Mouse (Mus musculus): Measurements from ENCODE around the gene Lcn9.
"Not testable (repeated sequence)": the region's sequence is repeated elsewhere in the genome, so short reads cannot be mapped to it uniquely, and the experiment has no call there.

The Lcn9 gene

GRCm38 (mm10) chr2:25822806-25823205 is at the start of gene Lcn9:
Gene Lcn9, plus strand, starts transcription at chr2:25823153.
- no peak for DNase-seq (ENCODE audit: low spot score in 2 of 2)

GRCm38 (mm10) chr2:25773507-25773906 is 49.4 kb upstream of the Lcn9 start:
- DNase-seq (ENCODE audit: low spot score in 2 of 2), result no peak

DNA sequence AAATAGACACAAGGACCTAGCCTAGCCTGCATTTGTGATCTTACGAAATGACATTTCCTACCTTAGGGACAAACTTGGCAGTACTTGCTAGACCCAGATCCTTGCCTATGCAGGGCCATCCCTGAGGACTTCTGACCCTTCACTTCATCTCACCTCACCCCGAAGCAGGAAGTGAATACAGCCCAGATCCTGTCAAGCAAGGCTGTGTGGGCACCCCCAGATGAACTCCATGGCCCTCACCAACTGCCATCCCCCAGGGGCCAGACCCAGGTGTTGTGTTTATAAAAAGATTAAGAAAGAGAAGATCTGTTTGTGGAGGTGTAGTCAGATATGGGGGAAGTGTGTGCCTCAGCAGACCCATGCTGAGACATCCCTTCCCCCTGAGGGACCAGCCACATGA is 48.3 kb upstream of the Lcn9 start:
- no peak for DNase-seq (ENCODE audit: low spot score in 2 of 2)

DNA sequence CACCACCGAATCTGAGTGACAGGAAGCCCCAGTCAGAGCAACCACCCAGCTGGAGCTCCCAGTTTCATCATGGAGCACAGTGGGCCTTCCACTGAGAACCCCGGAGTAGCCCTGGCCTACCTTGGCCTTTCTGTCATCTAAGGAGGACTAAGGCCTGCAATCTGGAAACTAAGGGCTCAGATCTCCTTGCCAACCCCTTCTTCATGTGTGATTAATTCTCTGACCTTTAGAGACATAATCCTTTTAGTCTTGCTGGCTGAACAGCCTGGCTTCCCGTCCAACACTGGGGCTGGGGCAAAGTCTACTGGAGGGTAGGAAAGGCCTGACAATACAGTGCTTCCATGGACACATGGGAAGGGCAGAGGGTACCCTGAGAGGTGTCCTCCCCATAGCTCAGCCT is 47.0 kb upstream of the Lcn9 start:
- no peak for DNase-seq (ENCODE audit: low spot score in 2 of 2)

- DNase-seq (ENCODE audit: low spot score in 2 of 2), result no peak
These were observed 46.2 kb upstream of the Lcn9 start, which contains the start of gene Lcn11 for GRCm38 (mm10) chr2:25776717-25777116. Gene Lcn11, plus strand, starts transcription at chr2:25777017.

GRCm38 (mm10) chr2:25779076-25779475 is 43.9 kb upstream of the Lcn9 start:
- no peak for DNase-seq (ENCODE audit: low spot score in 2 of 2)

DNA sequence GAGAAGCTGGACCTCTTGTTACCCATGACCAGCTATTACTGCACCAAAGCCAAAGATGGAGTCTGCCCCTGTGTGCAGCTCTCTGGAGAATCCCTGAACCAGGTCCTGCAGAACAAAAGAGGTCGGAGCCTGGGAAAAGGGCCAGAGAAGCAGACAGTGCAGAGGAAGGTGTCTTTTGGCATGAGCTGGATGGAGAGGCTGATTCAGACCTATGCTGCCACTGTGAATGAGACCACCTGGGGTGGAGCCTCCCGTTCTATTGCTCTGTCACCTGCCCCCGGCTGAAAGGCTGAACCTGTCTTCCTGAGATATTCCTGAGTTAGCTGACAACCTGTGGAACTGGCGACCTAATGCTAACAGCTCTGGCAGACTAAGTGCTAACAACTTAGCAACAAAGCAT is 42.0 kb upstream of the Lcn9 start:
- no peak for DNase-seq (ENCODE audit: low spot score in 2 of 2)

DNA sequence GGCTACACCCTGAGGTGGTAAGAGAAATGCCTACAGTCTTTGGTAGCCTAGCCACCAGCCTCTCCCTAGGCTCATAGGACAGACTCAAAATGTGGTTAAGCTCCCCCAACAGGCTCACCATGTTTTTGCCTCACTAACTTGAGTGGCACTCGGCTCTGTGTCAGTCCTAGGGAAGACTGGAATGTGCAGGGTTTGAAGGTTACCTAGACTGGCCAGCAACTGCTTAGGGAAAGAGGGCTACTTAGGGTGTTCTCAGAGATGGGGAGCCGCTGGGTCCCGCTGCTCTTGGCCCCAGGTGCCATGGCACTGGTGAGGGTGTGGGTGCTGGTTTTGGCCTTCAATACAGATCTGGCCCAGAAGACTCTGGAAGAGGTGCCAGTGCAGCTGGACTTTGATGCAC is 41.0 kb upstream of the Lcn9 start, which contains the start of gene Gm13539:
Gene Gm13539, plus strand, starts transcription at position 301 of the 400 bp plus-strand sequence.
- DNase-seq (ENCODE audit: low spot score in 2 of 2), result no peak

DNA sequence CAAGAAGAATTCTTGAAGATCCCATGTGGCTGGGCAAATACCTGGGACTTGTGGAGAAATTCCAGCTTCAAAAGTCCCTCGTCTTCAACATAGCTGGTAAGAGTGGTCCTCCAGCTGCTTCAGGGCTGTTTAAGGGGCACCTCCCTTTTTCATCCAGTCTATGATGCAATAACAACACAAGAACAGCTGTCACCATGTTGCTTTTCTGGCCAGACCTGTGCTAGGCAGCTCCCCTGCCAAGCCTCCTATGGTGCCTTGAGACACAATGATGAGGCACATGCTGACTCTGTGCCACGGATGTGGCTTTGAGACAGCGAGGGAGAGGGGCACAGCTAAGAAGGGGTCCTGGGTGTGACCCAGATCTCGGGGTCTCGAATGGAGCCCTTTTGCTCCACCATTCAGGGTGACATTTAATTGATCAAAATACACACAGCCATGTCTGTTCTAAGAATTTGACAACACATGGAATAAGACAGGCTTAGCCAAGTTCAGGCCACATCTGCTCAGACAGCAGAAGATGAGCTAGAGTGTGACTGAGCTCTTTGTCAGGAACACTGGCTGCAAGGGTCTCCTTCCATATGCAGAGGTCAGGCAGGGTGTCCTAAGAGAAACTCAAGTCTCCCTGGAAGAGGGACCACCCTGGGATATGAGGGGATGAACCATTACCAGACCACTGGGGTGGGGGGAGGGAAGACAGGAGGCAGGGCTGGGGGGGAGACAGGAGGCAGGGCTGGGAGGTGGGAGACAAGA is 37.2 kb upstream of the Lcn9 start:
- DNase-seq (ENCODE audit: low spot score in 2 of 2), result no peak

- DNase-seq (ENCODE audit: low spot score in 2 of 2), result no peak
These were observed 33.9 kb upstream of the Lcn9 start for GRCm38 (mm10) chr2:25789092-25789491.

GRCm38 (mm10) chr2:25797635-25798034 is 25.3 kb upstream of the Lcn9 start:
- no peak for DNase-seq (ENCODE audit: low spot score in 2 of 2)

DNA sequence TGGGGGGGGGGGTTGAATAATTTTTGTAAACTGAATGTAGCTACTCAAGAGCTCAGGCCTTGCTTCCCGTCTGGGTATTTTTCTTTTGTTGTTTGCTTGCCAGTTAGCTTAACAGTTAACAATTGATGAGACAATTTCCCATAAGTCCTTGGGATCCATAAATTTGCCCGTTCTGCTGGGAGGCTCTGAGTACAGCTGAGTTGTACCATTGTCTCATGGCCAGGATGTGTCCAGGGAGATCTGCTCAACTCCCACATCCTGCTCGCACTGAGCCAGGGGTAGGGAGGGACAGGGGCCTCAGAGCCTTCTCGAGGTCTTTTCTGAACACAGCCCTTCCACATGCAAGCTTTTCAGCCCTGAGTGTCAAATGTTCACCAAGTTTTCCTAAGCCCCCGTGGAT is 24.9 kb upstream of the Lcn9 start:
- DNase-seq (ENCODE audit: low spot score in 2 of 2), result no peak

- no peak for DNase-seq (ENCODE audit: low spot score in 2 of 2)
These were observed 11.2 kb upstream of the Lcn9 start for GRCm38 (mm10) chr2:25811711-25812110.

DNA sequence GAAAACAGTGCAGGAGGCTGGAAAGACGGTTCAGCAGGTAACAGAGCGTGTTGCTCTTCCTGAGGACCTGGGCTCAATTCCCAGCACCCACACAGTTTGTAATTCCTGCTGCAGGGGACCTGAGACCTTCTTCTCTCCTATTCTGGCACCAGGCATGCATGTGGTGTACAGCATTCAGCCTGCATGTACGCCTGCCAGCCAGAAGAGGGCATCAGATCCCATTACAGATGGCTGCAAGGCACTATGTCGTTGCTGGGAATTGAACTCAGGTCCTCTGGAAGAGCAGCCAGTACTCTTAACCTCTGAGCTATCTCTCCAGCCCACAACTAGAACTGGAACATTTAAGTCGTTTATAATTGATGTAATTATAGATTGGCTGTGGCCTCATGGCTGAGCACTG is 9.6 kb upstream of the Lcn9 start:
- no peak for DNase-seq (ENCODE audit: low spot score in 2 of 2)

- DNase-seq (ENCODE audit: low spot score in 2 of 2), result not testable (repeated sequence)
These were observed 7.2 kb upstream of the Lcn9 start, which contains the start of gene Glt6d1 for GRCm38 (mm10) chr2:25815748-25816147. Gene Glt6d1, minus strand, starts transcription at chr2:25815848.

DNA sequence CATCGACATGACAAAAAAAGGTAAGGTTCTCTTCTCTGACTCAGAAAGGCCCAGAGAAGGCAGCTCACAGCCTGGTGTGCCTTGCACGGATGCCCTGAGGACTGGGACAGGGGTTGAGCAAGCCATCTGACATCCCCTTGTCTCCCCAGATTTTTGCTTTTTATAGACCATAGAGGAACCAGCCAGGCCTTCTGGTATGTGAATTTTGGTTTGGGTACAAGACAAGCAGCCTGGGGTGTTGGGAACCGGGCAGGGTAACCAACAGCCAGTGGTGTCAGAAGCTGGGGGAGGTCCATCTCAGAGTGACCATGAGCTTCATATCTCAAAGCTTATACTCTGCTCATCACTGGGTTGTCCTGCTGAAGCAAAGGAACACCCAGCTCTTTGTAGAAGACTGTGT is 1.8 kb downstream of the Lcn9 start:
- no peak for DNase-seq (ENCODE audit: low spot score in 2 of 2)

GRCm38 (mm10) chr2:25828344-25828947 is 5.5 kb downstream of the Lcn9 start:
- DNase-seq (ENCODE audit: low spot score in 2 of 2), result no peak

DNA sequence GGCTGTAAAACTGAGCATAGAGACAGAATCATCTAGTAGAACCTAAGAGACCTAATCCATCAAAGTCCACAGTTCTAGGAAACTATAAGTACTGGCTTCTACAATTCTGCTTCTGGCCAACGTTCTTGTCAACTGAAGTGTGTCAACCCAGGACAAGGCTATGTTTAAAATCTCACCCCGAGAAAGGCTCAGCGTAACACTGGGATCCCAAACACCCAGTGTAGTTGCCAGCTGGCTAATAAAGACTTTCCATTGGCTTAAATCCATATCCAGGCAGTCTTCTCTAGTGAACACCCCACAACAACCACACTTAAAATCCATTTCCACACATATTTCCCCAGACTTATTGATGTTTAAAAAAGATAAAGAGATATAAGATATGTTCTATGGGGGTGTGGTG is 7.8 kb downstream of the Lcn9 start:
- DNase-seq (ENCODE audit: low spot score in 2 of 2), result no peak

GRCm38 (mm10) chr2:25836291-25836690 is 13.3 kb downstream of the Lcn9 start:
- peak; percentile 18 to 55 for DNase-seq (ENCODE audit: low spot score in 2 of 2)

- no peak for DNase-seq (ENCODE audit: low spot score in 2 of 2)
These were observed 19.2 kb downstream of the Lcn9 start for GRCm38 (mm10) chr2:25842161-25842560.

- DNase-seq (ENCODE audit: low spot score in 2 of 2), result no peak
These were observed 19.8 kb downstream of the Lcn9 start for GRCm38 (mm10) chr2:25842758-25843157.

- no peak for DNase-seq (ENCODE audit: low spot score in 2 of 2)
These were observed 21.1 kb downstream of the Lcn9 start for GRCm38 (mm10) chr2:25844097-25844496.

- no peak for DNase-seq (ENCODE audit: low spot score in 2 of 2)
These were observed 23.6 kb downstream of the Lcn9 start for GRCm38 (mm10) chr2:25846516-25846915.

Data from spleen, postnatal 14 days (tissue).